Mouse (Mus musculus): ENCODE results near the gene Rasd1. TPM values are rescaled to one million over a fixed set of nuclear protein-coding genes. Genes with fewer than 3 reads are reported as not detected.

The Rasd1 gene
- polyA plus RNA-seq, 1 experiment = 7.2 TPM

DNA sequence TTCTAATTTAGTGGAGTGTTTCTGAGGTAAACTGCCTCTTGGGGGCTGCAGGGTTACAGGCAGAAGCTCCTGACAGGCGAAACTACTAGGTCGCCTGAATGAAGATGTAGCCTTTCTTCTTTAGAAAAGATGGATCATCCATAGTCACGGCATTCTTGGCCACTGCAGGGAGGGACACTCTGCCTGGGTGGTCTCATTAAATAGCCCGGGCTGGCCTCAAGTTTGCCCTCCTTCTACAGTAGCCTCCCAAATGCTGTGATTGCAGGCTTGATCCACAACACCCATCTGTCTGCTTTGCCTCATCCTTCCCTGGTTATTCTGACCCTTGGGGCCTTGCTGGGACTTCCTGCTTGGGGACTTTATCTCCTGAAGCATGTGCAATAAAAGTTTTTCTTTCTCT lies 34.7 kb downstream of the Rasd1 start:
- no peak for DNase-seq
- Histone ChIP-seq H3K36me3 (ENCODE audit: control insufficient read depth, insufficient read depth, low read length) (no peaks in the 10 kb centered on the region), H3K27ac (ENCODE audit: insufficient read depth, low read depth, low read length) (no peak overlapping the region), H3K4me3 (ENCODE audit: insufficient read depth, low read depth, low read length) (no peak overlapping the region), H3K27me3 (replicated peaks; ENCODE audit: control insufficient read depth, insufficient read depth, low read length) (no peaks in the 10 kb centered on the region), H3K4me1 (ENCODE audit: control insufficient read depth, insufficient read depth, low read length) (0 out of 2 replicates have a peak, but pooled peaks cover 3% of the 10 kb centered on the region)
- 66% methylated on average over 4 of the region's 4 CpGs for WGBS
- TF ChIP-seq POLR2A (IDR thresholded peaks at IDR 0.05; ENCODE audit: low read depth, low read length) (no peak), CTCF (conservative IDR thresholded peaks at IDR 0.05; ENCODE audit: insufficient read depth, insufficient read length, low read depth, low read length) (no peak)

GRCm38 (mm10) chr11:59921265-59921664 lies 43.5 kb downstream of the Rasd1 start:
- Histone ChIP-seq H3K4me3 (ENCODE audit: insufficient read depth, low read depth, low read length) (peak overlapping the region; percentile 26), H3K36me3 (ENCODE audit: control insufficient read depth, insufficient read depth, low read length) (no peaks in the 10 kb centered on the region)
- no peak for TF ChIP-seq CTCF (conservative IDR thresholded peaks at IDR 0.05; ENCODE audit: insufficient read depth, insufficient read length, low read depth, low read length)
- TF ChIP-seq POLR2A (IDR thresholded peaks at IDR 0.05; ENCODE audit: low read depth, low read length) = no peak

DNA sequence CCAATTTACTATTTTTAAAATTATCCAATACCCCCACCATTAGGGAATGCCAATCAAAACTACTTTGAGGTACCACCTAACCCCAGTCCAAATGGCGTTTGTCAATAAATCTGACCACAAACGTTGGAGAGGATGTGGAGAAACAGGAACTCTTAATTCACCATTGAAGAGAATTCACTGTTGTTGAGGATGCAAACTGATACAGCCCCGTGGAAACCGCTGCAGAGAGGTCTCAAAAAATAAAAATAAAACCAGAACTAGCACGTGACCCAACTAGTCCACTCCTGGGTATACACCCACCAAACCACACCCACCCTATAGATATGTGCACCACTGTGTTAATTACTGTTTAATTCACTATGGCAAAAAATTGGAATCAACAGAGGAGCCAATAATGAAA lies 44.4 kb downstream of the Rasd1 start:
- 36% methylated on average over 5 of the region's 5 CpGs for WGBS
- H3K4me3 ChIP-seq (ENCODE audit: insufficient read depth, low read depth, low read length) = no peak overlapping the region
- no peaks in the 10 kb centered on the region for H3K27me3 ChIP-seq (replicated peaks; ENCODE audit: control insufficient read depth, insufficient read depth, low read length)
- TF ChIP-seq POLR2A (IDR thresholded peaks at IDR 0.05; ENCODE audit: low read depth, low read length) (no peak), CTCF (conservative IDR thresholded peaks at IDR 0.05; ENCODE audit: insufficient read depth, insufficient read length, low read depth, low read length) (no peak)
- DNase-seq = no peak
- no peaks in the 10 kb centered on the region for H3K36me3 ChIP-seq (ENCODE audit: control insufficient read depth, insufficient read depth, low read length)
- no peaks in the 10 kb centered on the region; the same call in 1 of the 2 replicates for H3K4me1 ChIP-seq (ENCODE audit: control insufficient read depth, insufficient read depth, low read length)
- H3K27ac ChIP-seq (ENCODE audit: insufficient read depth, low read depth, low read length) = no peak overlapping the region

More at GRCm38 (mm10) chr11:59921265-59921664, 43.5 kb downstream of the Rasd1 start:
- Histone ChIP-seq H3K27ac (ENCODE audit: insufficient read depth, low read depth, low read length) (no peak overlapping the region), H3K27me3 (replicated peaks; ENCODE audit: control insufficient read depth, insufficient read depth, low read length) (no peaks in the 10 kb centered on the region), H3K4me1 (ENCODE audit: control insufficient read depth, insufficient read depth, low read length) (no peaks in the 10 kb centered on the region; the same call in 1 of the 2 replicates)
- peak; percentile 84 for DNase-seq
- 34% methylated on average over 7 of the region's 7 CpGs for WGBS

GRCm38 (mm10) chr11:59919401-59919800 lies 45.3 kb downstream of the Rasd1 start:
- TF ChIP-seq POLR2A (IDR thresholded peaks at IDR 0.05; ENCODE audit: low read depth, low read length) (no peak), CTCF (conservative IDR thresholded peaks at IDR 0.05; ENCODE audit: insufficient read depth, insufficient read length, low read depth, low read length) (no peak)
- H3K27ac ChIP-seq (ENCODE audit: insufficient read depth, low read depth, low read length) = no peak overlapping the region
- H3K36me3 ChIP-seq (ENCODE audit: control insufficient read depth, insufficient read depth, low read length) = no peaks in the 10 kb centered on the region
- H3K4me1 ChIP-seq (ENCODE audit: control insufficient read depth, insufficient read depth, low read length) = no peaks in the 10 kb centered on the region; the same call in 1 of the 2 replicates
- 79% methylated on average over 3 of the region's 3 CpGs for WGBS
- no peaks in the 10 kb centered on the region for H3K27me3 ChIP-seq (replicated peaks; ENCODE audit: control insufficient read depth, insufficient read depth, low read length)
- H3K4me3 ChIP-seq (ENCODE audit: insufficient read depth, low read depth, low read length) = no peak overlapping the region
- DNase-seq = no peak

DNA sequence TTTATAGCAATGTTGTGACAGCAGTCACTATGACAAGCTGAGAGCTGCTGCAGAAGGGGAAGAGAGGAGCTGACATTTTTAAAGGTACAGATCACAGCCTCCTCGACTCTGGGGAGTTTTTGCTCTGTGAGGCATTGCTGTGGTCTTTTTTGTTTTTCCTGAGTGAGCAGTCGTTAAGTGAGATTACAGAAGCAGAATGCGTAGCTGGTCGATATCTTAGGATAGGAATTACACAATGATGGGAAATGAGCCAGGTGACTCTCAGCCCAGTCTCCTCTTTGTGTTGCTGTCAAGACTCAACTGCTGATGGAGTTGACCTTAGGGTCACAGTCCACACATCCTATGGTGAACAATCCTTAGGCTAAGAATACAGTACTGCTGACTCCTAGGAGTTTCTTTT lies 46.7 kb downstream of the Rasd1 start:
- Histone ChIP-seq H3K4me3 (ENCODE audit: insufficient read depth, low read depth, low read length) (no peak overlapping the region), H3K36me3 (ENCODE audit: control insufficient read depth, insufficient read depth, low read length) (no peaks in the 10 kb centered on the region), H3K27ac (ENCODE audit: insufficient read depth, low read depth, low read length) (no peak overlapping the region), H3K27me3 (replicated peaks; ENCODE audit: control insufficient read depth, insufficient read depth, low read length) (no peaks in the 10 kb centered on the region), H3K4me1 (ENCODE audit: control insufficient read depth, insufficient read depth, low read length) (no peaks in the 10 kb centered on the region; the same call in 1 of the 2 replicates)
- TF ChIP-seq POLR2A (IDR thresholded peaks at IDR 0.05; ENCODE audit: low read depth, low read length) = no peak
- TF ChIP-seq CTCF (conservative IDR thresholded peaks at IDR 0.05; ENCODE audit: insufficient read depth, insufficient read length, low read depth, low read length) = no peak
- peak; percentile 81 for DNase-seq
- WGBS = 38% methylated on average over 4 of the region's 4 CpGs

DNA sequence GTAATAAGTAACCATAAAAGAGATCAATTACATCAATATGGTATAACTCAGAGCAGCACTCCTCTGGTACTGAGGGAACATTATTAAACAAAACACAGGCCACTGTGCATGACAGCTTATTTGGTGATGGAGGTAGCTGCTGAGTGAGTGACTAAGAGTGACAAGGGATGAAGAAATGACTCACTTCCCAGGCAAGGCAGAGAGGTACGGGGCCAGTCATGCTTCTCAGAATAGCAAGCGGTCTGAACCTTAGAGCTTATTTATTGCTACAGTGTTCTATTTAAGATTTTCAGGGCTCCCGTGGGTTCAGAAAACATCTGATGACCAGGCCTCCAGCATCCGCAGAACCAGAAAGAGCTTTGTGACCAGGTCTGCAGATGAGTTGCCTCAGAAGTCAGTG lies 51.0 kb downstream of the Rasd1 start:
- no peak overlapping the region for H3K4me3 ChIP-seq (ENCODE audit: insufficient read depth, low read depth, low read length)
- H3K4me1 ChIP-seq (ENCODE audit: control insufficient read depth, insufficient read depth, low read length) = peaks cover 4% of the 10 kb centered on the region; the same call in 1 of the 2 replicates
- 74% methylated on average over 4 of the region's 4 CpGs for WGBS
- TF ChIP-seq CTCF (conservative IDR thresholded peaks at IDR 0.05; ENCODE audit: insufficient read depth, insufficient read length, low read depth, low read length) (no peak), POLR2A (IDR thresholded peaks at IDR 0.05; ENCODE audit: low read depth, low read length) (no peak)
- H3K27me3 ChIP-seq (replicated peaks; ENCODE audit: control insufficient read depth, insufficient read depth, low read length) = no peaks in the 10 kb centered on the region
- DNase-seq = no peak
- H3K36me3 ChIP-seq (ENCODE audit: control insufficient read depth, insufficient read depth, low read length) = no peaks in the 10 kb centered on the region
- H3K27ac ChIP-seq (ENCODE audit: insufficient read depth, low read depth, low read length) = no peak overlapping the region

Other genes starting within 250 kb of the Rasd1 start
- gene Pld6, start 177.3 kb downstream of the Rasd1 start, polyA plus RNA-seq (2012; rRNA removed) = 2.6 and 3.8 TPM in 2 replicates
- 45.6 and 48.9 TPM in 2 replicates for gene Flcn, start 154.9 kb downstream of the Rasd1 start, polyA plus RNA-seq (2012; rRNA removed)
- gene Nt5m, start 125.5 kb downstream of the Rasd1 start, polyA plus RNA-seq (2012; rRNA removed) = 36.2 and 39.3 TPM in 2 replicates
- gene Cops3, start 125.1 kb downstream of the Rasd1 start, polyA plus RNA-seq (2012; rRNA removed) = 19.7 and 22.7 TPM in 2 replicates
- 20.4 and 25.7 TPM in 2 replicates for gene Med9, start 16.7 kb downstream of the Rasd1 start, polyA plus RNA-seq (2012; rRNA removed)
- gene Pemt, start 81.5 kb upstream of the Rasd1 start, polyA plus RNA-seq (2012; rRNA removed) = 7.1 and 8.7 TPM in 2 replicates
- 26.1 and 29.2 TPM in 2 replicates for gene Rai1, start 140.1 kb upstream of the Rasd1 start, polyA plus RNA-seq (2012; rRNA removed)